Mouse (Mus musculus) testis, adult 10 weeks (tissue): ENCODE data around the gene Olfr1015. TPM values are rescaled to one million over a fixed set of nuclear protein-coding genes. Genes with fewer than 3 reads are reported as not detected.

Source experiments
- polyA plus RNA-seq: library from polyadenylated mRNA; stranded (reverse); fragments of 350-450 nt; fragmentation: Illumina TruSeq; extraction: RNeasy Lipid Tissue Mini Kit (QIAGEN cat#74804); gene quantifications from one replicate; pipeline ENCODE4 v1.2.3, GENCODE M21; 2014; ENCODE audit warnings: low read depth, low replicate concordance

Olfr1015 gene
- not detected for polyA plus RNA-seq

GRCm38 (mm10) chr2:85781717-85782116, at the start of gene Olfr1015:
Olfr1015 (plus strand) TSS chr2:85782017.

GRCm38 (mm10) chr2:85762666-85763065, 19.2 kb upstream of the Olfr1015 start, which contains the start of gene Olfr1012:
Olfr1012 (minus strand) TSS chr2:85762766.

GRCm38 (mm10) chr2:85766798-85767197, 15.0 kb upstream of the Olfr1015 start, which contains the start of gene Olfr1013:
Olfr1013 (plus strand) TSS chr2:85767098.

GRCm38 (mm10) chr2:85772413-85772812, 9.4 kb upstream of the Olfr1015 start, which contains the start of gene Olfr1014:
Olfr1014 (plus strand) TSS chr2:85772713.

GRCm38 (mm10) chr2:85802444-85802843, 20.6 kb downstream of the Olfr1015 start, which contains the start of gene Olfr1016:
Olfr1016 (minus strand) TSS chr2:85802544.

GRCm38 (mm10) chr2:85818179-85818578, 36.4 kb downstream of the Olfr1015 start, which contains the start of gene Olfr1018:
Olfr1018 (plus strand) TSS chr2:85818479.

Other genes starting within 250 kb of the Olfr1015 start
- gene Olfr996, start 202.8 kb upstream of the Olfr1015 start, polyA plus RNA-seq: not detected
- gene Olfr998, start 193.1 kb upstream of the Olfr1015 start, polyA plus RNA-seq: not detected
- gene Olfr1000, start 170.1 kb upstream of the Olfr1015 start, polyA plus RNA-seq: not detected
- not detected for gene Olfr1002, start 131.3 kb upstream of the Olfr1015 start, polyA plus RNA-seq
- gene Olfr154, start 117.6 kb upstream of the Olfr1015 start, polyA plus RNA-seq: not detected
- not detected for gene Olfr1006, start 103.2 kb upstream of the Olfr1015 start, polyA plus RNA-seq
- not detected for gene Olfr1008, start 92.6 kb upstream of the Olfr1015 start, polyA plus RNA-seq
- not detected for gene Olfr1009, start 66.6 kb upstream of the Olfr1015 start, polyA plus RNA-seq
- not detected for gene Olfr1012, start 19.3 kb upstream of the Olfr1015 start, polyA plus RNA-seq
- gene Olfr1013, start 14.9 kb upstream of the Olfr1015 start, polyA plus RNA-seq: 0.07 TPM
- gene Olfr1014, start 9.3 kb upstream of the Olfr1015 start, polyA plus RNA-seq: not detected
- not detected for gene Olfr1016, start 20.5 kb downstream of the Olfr1015 start, polyA plus RNA-seq
- gene Olfr1018, start 36.5 kb downstream of the Olfr1015 start, polyA plus RNA-seq: not detected
- gene Olfr1019, start 63.5 kb downstream of the Olfr1015 start, polyA plus RNA-seq: not detected
- gene Olfr1020, start 65.0 kb downstream of the Olfr1015 start, polyA plus RNA-seq: not detected
- not detected for gene Olfr1022, start 86.6 kb downstream of the Olfr1015 start, polyA plus RNA-seq
- not detected for gene Olfr1023, start 103.6 kb downstream of the Olfr1015 start, polyA plus RNA-seq
- not detected for gene Olfr1024, start 123.0 kb downstream of the Olfr1015 start, polyA plus RNA-seq
- gene Olfr1025-ps1, start 133.2 kb downstream of the Olfr1015 start, polyA plus RNA-seq: not detected
- not detected for gene Olfr1026, start 139.5 kb downstream of the Olfr1015 start, polyA plus RNA-seq
- gene Olfr1028, start 168.4 kb downstream of the Olfr1015 start, polyA plus RNA-seq: not detected
- 0.35 TPM for gene Olfr1029, start 191.9 kb downstream of the Olfr1015 start, polyA plus RNA-seq
- not detected for gene Olfr1030, start 197.3 kb downstream of the Olfr1015 start, polyA plus RNA-seq
- not detected for gene Olfr1031, start 208.3 kb downstream of the Olfr1015 start, polyA plus RNA-seq
- not detected for gene Olfr1032, start 223.5 kb downstream of the Olfr1015 start, polyA plus RNA-seq
- gene Olfr1033, start 238.6 kb downstream of the Olfr1015 start, polyA plus RNA-seq: 1.5 TPM